Mouse (Mus musculus) natural killer cell, adult 2 months (primary cell): ENCODE data around the gene Nmnat3.

ENCODE experiments used
- DNase-seq, 2 experiments: peaks; one replicate each; pipeline ENCODE4 v3.0.0; 2022; ENCODE audit warnings: low spot score in 2 of 2

The Nmnat3 gene

DNA sequence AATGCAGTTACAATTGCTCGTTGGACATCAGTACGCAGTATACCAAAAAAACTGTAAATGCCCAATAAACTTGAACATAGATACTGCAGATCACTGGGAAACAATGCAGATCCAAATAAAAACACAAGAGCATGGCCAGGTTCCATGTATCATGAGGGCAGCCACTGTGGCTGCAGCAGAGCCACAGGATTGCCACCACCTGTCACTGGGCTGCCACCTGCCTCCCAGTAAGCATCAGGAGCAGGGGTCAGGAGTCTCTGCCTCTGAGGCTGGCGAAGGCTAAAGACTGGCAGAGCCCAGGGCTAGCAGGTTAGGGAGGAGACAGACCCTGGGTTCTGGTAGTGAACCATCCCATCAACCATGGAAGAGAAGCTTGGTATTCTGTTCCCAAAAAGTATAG lies 67.7 kb downstream of the Nmnat3 start:
- DNase-seq, result no peak

DNA sequence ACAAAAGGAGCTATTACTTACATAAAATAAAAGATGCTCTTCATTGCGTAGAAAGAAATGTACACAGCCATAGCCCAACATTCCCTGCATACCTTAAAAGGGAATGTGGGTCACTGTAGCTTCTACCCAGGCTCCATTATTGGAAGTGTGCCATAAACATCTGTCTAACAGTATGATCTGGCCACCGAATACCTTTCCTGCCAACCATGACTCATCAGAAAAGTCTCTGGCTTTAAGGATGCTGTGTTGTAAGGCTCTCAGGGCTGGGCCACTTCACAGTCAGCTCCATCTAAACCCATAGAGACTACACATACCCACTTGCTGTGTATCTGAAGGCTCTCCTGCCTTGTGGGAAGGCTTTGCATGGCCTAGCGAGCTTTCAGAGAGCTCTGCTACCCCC lies 73.8 kb downstream of the Nmnat3 start:
- no peak for DNase-seq

DNA sequence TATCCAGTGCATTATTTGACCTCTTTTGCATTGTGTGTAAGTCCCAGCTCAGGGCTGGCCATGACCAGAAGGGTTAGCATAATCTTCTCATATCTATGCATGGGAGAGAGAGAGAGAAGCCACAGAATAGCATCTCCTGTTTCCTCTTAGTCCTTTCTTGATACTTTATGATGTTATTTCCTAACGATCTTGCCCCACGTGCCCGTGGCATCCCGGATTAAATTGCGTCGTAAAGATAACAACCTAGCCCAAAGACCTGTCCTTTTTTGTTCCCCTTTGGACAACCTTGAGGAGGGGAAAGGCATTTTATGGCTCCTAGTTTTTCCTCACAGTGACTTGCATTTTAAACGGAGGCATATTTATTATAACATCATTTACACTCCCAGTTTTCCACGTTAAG lies 78.8 kb downstream of the Nmnat3 start:
- no peak for DNase-seq

DNA sequence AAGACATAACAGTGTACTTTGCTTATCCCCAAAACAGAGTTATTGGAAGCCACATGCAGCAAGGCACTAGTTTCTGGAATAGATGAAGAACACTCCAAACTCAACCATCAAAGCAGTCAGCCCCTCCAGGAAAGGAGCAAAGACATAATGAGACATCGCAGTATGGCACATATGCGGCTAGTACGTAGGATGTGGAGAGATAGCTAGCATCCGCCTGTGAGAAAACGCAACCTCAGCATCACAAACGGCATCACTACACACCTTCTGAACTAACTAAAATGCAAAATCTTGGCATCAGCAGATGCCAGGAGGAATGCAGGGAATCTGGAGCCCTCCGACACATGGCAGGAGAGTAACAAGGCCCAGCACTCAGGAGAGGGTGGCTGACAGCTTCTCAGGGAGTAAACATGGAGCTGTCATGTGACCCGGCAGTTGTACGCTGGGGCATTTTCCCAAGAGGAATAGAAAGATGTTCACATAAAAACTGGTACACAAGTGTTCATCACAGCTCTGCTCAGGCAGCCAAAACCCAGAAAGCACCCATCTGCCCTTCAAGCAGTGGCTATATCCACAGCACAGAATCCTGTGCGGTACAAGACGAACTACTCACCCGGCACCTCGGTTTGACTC lies 80.2 kb downstream of the Nmnat3 start:
- no peak for DNase-seq

DNA sequence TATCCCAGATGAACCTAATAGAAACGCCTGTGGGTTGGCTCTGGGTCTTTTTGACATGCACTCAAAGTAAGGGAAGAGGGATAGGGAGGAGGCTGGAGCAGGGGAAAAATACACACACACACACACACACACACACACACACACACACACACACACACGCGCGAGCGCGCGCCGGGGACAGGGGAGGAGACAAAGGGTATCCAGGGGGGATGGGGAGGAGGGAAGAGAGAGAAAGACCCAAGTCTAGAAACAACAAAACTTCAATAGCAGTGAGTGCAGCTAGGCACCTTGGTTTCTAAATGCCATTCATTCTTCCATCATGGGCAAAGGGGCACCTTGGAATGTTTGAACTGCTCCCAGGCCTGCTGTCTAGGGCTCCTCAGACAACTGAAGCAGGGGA lies 82.5 kb downstream of the Nmnat3 start:
- no peak for DNase-seq

DNA sequence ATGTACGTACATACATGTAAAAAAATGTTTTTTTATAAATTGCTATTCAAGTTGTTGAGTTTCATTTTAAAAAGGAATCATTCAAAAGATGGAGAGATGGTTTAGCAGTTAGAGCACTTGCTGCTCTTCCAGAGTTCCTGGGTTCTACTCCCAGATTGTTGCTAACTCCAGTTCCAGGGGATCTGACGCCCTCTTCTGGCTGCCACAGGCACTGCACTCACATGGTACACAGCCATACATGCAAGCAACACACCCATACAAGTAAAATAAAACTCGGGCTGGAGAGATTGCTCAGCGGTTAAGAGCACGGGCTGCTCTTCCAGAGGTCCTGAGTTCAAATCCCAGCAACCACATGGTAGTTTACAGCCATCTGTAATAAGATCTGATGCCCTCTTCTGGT lies 86.1 kb downstream of the Nmnat3 start:
- DNase-seq, result no peak

DNA sequence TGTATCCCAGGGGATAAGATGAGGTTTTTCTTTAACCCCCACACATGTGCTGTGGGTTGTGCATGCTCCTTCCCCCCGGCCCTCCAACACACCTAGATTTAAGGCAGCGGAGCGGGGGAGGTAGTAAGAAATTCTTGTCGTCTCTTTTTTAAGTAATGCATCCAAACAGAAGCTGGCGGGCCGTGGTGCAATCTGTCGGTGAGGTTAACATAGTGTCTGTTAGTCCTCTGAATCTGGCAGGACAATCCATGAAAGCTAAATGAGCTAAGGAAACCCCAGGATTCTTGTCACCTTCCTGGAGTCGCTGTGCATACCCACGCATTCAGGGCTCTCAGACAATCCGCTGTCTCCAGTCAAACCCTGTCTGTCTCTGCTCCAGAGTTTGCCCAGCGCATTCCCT lies 87.7 kb downstream of the Nmnat3 start:
- DNase-seq, result no peak

DNA sequence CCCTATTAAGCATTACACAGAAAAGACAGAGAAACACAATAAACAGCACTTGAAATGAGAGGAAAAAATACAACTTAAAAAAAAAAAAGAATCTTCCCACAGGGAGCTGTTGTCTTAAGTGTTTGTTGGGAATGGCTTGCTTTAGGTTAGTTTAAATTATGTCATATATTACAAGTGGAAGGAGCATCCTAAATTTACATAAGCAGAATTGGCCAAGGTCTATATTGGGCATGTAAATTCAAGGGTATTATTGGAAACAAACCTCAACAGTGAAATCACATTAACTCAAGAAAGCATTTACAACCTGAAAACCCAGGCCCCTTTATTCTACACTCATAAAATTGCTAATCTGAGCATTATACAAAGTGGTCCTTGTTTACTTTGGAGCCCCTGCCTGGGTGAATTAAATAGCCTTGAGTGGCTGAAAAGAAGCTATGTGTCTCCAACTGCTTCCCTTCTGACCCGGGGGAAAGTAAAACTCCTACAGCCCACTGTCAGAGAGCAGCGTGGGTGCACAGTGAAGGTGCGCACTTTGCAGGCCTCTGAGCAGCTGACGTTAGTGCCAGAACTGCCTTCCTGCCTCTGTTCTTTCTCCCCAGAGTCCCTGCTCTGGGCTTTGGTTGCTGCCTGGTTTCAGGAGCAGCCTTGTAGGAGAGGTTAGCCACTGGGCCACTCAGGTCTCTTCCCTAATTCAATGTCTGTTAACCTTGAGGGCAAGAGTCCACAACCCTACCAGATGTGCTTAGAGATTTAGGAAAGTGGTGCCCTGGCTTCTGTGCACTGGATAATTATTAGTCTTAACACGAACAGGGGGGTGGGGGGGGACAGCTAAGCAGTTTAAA lies 88.3 kb downstream of the Nmnat3 start:
- DNase-seq, result no peak

DNA sequence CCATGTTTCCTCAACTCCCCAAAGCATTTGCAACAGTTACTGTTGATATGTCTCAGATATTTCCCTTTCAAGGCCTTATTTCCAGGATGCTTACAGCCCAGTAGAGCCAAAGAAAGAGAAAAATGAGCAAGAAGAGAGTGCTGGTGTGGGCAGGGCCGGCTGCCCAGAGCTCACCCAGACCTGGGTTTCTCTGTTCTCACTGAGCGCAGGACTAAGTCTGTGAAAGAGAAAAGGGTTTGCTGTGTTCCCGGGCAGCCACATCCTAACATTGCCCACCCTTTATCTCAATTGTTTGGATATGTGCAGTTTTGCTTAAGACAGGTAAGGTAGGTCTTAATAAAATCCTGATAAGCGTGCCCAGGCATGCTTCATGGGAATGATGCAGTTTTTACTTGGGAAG lies 92.5 kb downstream of the Nmnat3 start:
- DNase-seq, result no peak

DNA sequence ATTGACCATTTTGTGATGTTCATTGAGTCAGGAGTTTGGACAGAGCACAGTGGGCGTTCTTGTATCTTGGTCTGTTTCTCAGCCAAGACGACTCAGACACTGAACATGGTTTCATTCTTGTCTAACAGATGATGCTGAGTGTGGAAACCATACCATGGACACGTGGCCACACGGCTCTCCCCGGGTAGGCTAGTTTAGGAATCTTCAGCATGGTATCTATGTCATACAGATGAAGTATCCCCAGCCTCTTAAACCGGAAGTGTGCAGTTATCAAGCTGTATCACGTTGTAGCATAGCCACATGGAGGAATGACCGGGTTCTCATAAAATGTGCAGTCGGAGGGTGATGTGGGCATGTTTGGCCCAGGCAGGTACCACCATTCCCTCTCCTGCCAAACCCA lies 93.4 kb downstream of the Nmnat3 start:
- no peak for DNase-seq

DNA sequence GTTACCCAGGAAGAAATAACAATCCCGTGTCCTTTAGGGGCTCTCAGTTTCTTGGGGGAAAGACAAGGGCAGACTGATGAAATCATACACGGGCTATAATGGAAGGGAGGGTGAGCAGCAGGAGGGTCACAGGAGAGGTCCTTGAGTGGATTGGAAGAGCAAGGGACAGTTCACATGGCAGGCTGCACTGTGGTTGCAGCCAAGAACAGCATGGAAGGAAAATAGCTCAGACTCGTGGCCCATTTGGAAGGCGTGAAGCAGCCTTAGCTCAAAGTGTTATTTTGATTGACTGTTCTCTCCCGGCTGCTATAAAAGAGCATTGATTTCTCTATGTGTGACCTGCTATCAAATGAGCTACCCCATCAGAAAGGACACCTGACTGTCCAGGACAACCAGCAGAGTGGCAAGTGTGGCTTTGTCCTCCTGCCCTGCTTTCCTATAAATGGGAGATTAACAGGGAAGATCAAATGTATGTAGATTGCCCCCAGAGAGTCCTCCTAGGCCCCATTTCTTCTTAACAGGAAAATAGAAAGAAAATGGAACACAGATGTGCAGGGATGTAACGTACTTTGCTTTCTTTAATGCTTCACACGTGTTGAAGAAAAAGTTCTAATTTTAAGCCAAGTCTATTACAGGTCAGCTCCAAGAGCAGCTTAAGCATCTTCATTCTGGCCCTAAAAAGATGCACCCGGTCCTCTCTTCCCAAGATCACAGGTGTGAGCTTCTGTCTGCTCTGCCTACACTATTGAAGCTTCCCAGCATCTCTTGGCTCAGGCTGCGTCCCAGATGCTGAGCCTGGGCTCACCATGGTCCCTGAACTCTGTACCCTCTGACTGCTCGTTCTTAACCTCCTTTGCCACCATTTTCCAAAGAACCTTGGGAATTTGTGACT lies 100.8 kb downstream of the Nmnat3 start:
- no peak for DNase-seq

DNA sequence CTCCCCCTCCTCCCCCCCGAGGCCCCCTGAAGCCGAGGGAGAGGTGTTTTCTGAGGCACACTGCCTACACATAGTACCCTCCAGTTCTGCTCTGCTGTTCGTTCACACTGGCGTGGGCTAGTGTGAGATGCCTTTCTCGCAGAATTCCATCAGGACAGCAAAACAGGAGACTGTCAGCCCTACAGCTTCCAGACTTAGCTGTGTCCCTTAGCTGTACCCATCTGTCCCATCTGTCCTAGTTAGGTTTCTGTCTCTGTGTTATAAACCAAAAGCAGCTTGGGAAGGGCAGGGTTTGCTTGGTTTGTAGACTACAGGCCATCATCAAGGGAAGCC lies 101.4 kb downstream of the Nmnat3 start:
- DNase-seq, result no peak

DNA sequence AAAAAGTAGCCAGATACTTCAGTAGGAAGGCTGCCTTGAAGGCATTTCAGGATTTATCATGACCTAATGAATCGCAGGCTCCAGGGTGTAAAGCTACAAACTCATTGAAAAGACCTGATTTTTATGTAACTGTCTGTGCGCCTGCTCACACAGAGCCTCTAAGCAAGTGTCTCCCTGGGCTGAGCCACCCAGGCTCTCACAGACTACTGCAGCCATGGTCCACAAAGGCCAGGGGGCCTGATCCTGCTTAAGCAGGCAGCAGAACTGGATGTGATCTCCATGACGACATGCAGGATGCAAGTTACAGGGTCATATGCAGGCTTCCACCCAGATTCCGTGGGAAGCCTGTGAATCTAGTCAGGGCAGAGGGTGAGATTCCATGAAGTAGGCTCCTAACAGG lies 106.3 kb downstream of the Nmnat3 start:
- no peak for DNase-seq

DNA sequence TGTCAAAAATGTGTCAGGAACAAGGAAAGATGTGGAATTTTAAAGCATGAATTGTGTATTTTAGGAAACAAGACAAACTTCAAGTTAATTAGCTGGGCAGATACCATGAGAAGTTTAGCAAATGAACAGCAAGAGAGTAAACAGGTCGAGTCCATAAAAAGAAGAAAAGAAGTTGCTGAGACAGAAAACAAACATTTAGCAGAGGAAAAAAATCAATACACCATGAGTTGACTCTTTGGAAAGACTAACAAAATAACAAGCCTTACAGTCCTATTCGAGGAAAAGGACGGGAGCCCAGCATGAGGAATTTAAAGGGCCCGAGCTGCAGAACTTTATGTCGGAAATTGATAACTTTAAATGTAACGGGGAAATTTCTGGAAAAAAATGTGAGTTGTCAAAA lies 110.0 kb downstream of the Nmnat3 start:
- DNase-seq, result no peak

DNA sequence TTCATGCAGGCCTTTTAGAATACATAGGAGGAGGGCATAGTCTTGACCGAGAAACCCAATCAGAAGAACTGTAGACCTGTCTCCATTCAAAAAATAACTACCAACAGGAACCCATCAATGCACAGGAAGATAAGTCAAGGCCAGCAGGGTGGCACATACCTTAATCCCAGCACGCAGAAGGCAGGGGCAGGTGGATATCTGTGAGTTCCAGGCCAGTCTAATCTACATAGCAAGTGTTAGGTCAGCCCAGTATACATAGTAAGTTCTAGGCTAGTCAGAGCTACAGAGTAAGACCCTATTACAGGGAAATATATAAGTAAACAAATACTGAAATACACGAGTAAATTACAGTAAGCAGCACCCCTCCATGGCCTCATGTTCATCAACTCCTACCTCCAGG lies 110.6 kb downstream of the Nmnat3 start:
- no peak for DNase-seq

DNA sequence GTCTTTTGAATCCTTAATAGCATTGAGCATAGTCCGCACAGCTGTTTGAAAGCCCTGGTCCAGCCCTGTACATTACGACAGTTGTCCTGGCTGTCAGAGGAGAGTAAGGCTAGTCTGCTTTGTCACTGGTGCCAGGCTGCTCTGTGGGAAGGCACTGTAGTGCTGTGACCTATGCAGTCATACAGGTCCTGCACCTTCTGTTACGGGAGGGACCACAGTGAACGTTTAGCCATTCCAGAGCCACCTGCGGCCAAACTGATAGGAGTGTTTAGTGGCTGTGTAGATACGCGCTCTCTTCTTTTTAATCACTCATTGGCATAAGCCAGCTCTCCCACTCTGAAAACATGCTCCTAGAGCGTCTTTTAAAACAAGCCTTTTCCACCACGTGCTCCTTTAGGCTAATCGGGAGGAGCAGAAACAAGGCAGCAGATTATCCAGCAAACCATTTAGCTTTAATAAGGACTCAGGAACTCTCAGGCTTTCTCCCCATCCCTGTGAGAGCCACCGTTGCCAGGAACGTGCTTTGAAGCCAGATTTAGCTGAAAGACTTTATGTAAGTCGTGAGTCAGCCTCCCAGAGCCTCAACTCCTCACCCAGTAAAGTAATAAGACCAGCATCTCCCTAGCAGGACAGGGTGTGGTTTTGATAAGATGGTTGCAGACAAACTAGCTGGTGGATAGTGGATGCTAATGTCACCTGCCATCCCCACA lies 113.1 kb downstream of the Nmnat3 start:
- DNase-seq, result no peak

DNA sequence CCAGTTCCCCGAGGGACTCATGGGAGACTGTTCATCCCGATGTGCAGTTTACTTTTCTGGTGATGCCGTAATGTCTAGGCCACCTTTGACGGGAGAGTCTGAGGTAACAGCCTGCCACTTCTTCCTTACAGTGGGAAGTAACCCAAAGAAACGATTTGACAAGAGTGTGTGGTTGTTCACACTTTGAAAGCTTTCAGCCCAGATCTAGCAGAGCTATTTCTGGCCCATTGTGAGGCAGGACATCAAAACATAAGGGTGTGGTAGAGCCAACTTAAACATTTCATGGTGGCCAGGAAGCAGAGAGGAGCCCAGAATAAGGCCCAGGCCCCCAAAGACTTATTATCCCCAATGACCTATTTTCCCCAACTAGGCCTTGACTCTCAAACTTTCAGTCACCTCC lies 114.4 kb downstream of the Nmnat3 start:
- no peak for DNase-seq

DNA sequence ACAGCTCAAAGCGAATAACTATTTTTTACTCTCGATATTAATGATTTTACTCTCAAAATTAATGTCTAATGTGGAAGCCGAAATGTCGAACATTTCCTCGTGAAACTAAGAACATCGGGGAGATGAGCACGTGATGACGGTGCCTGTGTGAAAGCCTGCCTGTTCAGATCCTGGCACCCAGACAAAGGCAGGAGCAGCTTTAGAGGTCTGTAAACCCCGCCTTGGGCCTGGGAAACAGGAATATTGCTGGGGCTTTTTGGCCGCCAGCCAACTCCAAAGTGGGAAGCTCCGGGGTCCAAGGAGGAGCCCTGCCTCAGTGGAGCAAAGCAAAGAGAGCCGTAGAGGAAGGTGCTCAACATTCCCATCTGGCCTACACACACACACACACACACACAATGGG lies 120.5 kb downstream of the Nmnat3 start:
- DNase-seq, result no peak

DNA sequence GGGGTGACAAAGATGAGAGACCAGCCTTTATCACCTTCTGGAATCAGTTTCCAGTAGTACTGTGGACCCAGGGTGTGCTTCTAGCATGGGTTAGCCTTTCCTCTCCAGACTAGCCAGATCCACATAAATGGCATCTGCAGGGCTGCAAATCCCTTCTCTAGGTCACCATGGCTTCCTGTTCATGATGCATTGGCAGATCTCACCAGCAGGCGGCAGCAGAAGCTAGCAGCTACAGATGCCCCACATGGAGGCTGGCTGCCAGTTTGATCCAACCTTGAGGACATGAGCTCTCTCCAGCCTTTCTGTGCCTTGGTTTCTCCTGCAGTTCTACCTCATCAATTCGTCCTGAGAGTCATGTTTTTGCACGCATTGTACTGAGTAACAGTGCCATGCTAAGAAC lies 121.9 kb downstream of the Nmnat3 start:
- DNase-seq, result peak; percentile 7 to 13

DNA sequence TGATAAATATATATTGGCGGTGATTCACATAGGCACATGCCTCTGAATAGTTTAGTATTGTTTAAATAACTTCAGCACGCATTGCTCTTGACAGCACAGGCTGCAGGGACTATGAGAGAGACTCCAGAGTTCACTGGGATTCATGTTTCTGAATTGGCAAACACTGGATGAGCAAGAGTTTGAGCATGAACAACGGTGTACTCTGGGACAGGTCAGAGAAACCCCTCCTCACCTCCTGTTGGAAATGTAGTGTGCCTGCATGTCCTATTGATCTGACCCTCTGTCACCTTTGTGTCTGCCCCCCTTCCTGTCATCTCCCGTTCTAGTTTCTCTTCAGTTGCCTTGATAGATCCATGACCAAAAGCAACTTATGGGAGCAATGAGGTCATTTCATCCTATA lies 128.2 kb downstream of the Nmnat3 start:
- DNase-seq, result no peak

DNA sequence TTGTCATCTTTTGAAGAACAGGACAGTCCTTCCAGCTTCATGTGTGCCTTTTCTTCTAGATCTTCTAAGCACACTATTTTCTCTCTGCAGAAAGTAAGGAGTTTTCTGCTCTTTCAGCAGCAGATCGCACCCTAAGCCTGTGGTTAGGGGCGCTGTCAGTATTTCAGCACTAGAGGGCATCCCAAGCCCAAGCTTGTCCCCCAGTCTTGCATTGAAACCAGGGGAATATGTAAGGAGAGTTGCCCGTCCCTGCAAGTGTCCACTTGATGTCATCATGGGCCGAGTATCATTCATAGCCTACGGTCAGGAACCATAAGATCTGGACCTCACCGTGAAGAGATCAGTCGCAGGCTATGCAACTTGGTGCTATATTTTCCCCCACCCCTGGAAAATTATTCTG lies 130.7 kb downstream of the Nmnat3 start:
- no peak for DNase-seq

DNA sequence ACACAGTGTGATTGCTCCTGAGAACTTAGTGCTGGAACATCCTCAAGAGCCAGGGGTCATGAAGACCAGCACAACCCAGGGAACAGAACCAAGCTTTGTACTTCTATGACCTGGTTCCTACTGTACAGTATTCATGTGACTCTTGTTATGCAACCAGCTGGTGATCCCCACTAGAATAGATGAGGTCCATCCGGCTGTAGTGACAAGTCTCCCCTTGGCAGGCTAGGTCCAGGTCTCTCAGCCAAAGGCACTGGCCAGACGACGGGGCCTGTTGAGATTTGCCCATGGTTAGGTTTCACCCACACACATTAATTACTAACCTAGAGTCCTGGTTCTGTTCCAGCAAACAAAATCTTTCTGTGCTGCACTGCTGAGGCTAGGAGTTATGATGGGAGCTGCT lies 131.1 kb downstream of the Nmnat3 start:
- DNase-seq, result no peak
